Mouse (Mus musculus) inflammation-experienced regulatory T-cells, adult 6 months (primary cell): ENCODE results near the gene Fgfrl1. TPM values are rescaled to one million over a fixed set of nuclear protein-coding genes. Genes with fewer than 3 reads are reported as not detected.

ENCODE experiments used
- ATAC-seq: one replicate; pipeline ENCODE4 v1.8.0; 2017
- polyA plus RNA-seq, 3 experiments: library from polyadenylated mRNA; unstranded; fragments of 100-300 nt; shearing (Covaris generic); gene quantifications; one replicate each; pipeline ENCODE4 v1.2.1; 2017

Gene Fgfrl1
- polyA plus RNA-seq, 3 experiments from 2014 or later = 0.32 TPM; not detected in 2

- ATAC-seq = peak; percentile 5
Measured at GRCm38 (mm10) chr5:108668387-108668932, 23.7 kb upstream of the Fgfrl1 start.

- ATAC-seq = peak; percentile 85
Measured at GRCm38 (mm10) chr5:108668977-108669936, 22.9 kb upstream of the Fgfrl1 start, which contains the start of gene Dgkq. Dgkq (minus strand) TSS chr5:108669672.

DNA sequence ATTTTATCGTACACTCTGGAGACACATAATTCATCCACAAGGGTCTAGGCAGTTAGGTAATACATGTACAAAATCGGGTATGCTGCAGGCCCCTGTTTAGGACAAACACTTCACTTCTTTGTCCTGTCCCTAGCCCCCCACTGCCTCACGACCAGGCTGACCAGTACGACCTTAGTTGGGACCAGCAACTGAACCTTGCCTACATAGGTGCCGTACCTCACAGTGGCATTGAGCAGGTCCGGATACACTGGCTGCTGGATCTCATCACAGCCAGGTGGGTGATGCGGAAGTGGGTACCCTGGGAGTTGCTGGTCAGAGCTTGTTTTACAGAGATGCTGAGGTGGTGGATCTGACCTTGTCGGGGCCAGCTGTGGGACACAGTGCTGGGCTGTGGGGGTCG is 22.2 kb upstream of the Fgfrl1 start:
- no peak for ATAC-seq

- ATAC-seq = no peak
Measured at GRCm38 (mm10) chr5:108670785-108671184, 21.4 kb upstream of the Fgfrl1 start.

DNA sequence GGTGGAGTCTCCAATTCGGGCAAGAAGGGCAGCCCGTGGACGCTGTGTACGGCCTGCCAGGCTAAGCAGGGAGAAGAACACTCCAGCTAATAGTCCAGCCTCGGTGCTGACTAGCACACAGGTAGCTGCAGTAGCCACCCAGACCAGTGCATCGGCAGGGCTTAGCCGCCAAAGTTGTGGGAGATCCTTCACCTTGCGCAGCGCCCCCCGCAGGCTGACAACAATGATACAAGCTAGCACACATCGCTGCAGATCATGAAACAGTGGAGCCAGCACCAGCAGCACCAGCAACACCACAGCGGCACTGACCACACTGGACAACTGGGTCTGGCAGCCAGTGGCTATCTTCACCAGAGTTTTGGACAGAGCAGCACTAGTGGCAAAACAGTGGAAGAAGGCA is 20.4 kb upstream of the Fgfrl1 start:
- ATAC-seq = no peak

GRCm38 (mm10) chr5:108674624-108675023 is 17.6 kb upstream of the Fgfrl1 start:
- no peak for ATAC-seq

DNA sequence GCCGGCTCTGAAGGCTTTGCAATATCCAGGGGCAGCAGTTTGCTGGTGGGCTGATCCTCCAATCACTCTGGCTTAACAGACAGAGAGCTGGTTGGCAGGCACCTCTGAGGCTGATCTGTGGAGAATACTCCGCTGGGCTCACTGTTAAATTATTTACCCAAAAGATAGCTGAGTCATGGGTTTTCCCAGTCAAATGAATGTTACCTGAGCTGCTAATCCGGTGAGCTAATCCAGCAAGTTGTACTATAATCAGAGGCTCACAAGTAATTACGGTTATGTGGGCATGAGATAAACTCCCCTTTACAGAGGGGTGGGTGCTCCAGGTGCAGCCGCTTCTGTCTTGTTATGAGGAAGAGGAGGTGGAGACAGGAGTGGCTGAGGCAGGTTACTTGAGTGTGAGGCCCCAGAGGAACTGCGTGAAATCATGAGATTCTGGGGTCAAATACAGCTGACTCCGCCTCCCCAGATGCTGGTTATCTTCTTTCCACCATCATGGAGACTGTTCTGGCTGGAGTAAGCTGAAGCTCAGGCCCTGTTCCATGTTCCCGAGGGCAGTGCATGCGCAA is 16.8 kb upstream of the Fgfrl1 start, which contains the start of gene Slc26a1:
Gene Slc26a1, minus strand, starts transcription at position 319 of the 566 bp plus-strand sequence.
- ATAC-seq = no peak

GRCm38 (mm10) chr5:108676772-108677498 is 15.2 kb upstream of the Fgfrl1 start:
- no peak for ATAC-seq

GRCm38 (mm10) chr5:108677605-108678295 is 14.4 kb upstream of the Fgfrl1 start:
- ATAC-seq = no peak

DNA sequence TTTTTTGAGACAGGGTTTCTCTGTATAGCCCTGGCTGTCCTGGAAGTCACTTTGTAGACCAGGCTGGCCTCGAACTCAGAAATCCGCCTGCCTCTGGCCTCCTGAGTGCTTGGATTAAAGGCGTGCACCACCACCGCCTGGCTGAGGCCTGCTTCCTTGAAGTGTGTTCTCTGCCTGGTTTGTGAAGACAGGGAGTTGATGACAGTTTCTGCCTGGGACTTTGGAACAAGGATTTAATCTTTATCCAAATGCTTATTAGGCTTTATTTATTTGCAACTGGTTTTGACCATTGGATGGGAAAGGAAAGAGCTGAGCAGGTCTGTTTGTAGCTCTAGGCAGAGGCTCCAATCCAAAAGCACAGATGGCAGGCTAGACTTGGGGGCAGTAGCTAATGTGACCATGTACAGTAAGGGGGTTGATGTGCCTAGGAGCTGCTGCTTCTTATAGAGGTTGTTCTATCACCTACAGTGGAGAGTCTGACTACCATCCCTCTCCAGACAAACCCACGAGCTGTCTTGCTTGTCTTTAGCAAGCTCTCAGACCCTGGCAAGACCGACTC is 13.8 kb upstream of the Fgfrl1 start:
- no peak for ATAC-seq

- no peak for ATAC-seq
Measured at GRCm38 (mm10) chr5:108679909-108680308, 12.3 kb upstream of the Fgfrl1 start.

- ATAC-seq = no peak
Measured at GRCm38 (mm10) chr5:108680871-108681270, 11.3 kb upstream of the Fgfrl1 start.

DNA sequence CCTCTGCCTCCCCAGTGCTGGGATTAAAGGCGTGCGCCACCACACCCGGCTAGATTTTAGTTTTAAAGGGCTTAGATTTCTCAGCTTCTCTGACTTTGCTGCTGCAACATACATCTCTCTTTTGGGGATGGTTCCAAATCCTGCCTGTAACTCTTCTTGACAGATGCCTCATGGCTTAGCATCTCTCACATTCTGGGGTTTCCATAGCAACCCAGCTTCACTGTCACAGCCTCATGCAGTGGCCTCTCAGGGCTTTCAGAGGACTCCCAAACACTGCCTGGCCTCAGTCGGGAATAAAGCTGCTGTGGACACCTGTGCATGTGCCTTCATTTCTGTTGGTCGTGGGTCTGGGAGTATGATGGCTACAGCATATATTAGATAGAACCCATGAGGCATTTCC is 3.1 kb upstream of the Fgfrl1 start:
- no peak for ATAC-seq

GRCm38 (mm10) chr5:108691152-108691551 is 1.0 kb upstream of the Fgfrl1 start:
- no peak for ATAC-seq

DNA sequence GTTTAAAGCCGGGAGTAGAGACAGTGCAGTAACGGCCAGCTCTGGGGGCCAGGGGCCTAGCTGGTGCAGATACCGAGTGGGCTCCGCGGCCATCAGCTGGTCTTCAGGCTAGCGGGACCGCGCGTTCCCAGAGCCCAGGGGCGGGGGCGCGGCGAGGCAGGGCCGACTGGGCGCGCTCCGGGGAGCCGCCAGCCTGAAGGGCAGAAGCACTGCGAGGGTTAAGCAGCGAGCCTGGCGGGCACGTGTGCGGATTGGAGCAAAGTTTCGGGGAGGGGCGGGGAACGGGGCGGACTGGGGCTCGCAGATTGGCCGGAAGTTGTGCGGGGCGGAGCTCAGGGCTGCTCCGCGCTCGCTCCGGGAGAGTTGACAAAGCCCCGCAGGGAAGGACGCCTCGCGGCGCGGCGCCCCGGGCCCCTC is 1.7 kb downstream of the Fgfrl1 start:
- ATAC-seq = peak; percentile 89

GRCm38 (mm10) chr5:108694352-108695261 is 2.4 kb downstream of the Fgfrl1 start:
- no peak for ATAC-seq

DNA sequence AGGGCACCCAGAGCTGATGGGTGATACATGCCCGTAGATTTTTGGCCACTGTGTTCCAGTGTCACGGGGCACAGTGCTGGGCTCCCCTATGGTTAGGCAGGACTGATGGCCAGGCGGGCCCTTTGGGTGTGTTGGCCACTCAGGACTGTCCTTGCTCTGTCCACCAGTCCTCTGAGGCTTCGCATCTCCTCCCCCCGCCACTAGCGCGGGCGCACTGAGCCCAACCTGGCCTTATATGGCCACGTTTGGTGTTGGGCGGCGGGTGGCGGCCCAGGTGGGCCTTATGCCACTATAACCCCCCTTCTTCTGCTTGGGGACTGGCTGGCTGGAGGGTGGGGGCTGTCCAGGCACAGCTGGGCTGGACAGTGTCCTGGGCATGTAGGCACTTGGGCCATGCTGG is 3.7 kb downstream of the Fgfrl1 start:
- ATAC-seq = no peak

DNA sequence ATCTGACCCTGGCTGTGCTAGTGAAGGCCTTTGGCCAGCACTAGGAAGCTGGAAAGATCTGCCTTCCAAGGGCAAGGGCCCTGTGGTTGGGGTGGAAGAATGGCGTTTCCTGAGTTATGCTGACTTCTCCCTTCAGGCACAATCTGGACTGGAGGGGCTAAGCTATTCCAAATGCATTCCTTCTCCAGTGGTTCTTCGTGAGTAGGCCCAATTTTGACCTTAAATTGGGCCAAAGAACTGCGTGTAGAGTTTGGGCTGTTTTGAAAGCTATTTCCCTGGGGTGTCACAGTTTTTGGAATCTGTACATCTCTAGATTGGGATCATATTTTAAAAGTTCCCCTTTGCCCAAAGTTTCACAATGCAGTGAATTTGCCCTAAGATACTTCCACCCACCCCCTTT is 4.4 kb downstream of the Fgfrl1 start:
- no peak for ATAC-seq

GRCm38 (mm10) chr5:108697341-108697753 is 5.2 kb downstream of the Fgfrl1 start:
- no peak for ATAC-seq

GRCm38 (mm10) chr5:108700346-108700745 is 8.2 kb downstream of the Fgfrl1 start:
- no peak for ATAC-seq
